In genomic region chr17:79343334-79343946, GRCm38 (mm10) we compare ENCODE assay signal across 17 mouse cellular contexts. TPM values are rescaled to one million over a fixed set of nuclear protein-coding genes. Genes with fewer than 3 reads are reported as not detected.
DNase-seq lines count a peak whose midpoint lies in the region; ATAC-seq and TF ChIP-seq lines count a peak whose summit lies in the region.
"Had no signal": no experiment of that assay in that cellular context is flagged by ENCODE, and none has a peak within 500 bp of the region (broad histone marks: within the 10 kb centered on the region; RNA-seq: fewer than 3 reads in every experiment).

No protein-coding gene starts in this region.

- WGBS in heart, embryonic 12.5 days, result 50% methylated on average over 5 of the region's 5 CpGs
- WGBS in limb, embryonic 11.5 days, result 51% methylated on average over 5 of the region's 5 CpGs
- 57% methylated on average over 5 of the region's 5 CpGs for WGBS in liver, postnatal 0 days (ENCODE audit: insufficient replicate concordance)

- no peak overlapping the region for H3K9ac ChIP-seq in heart, embryonic 12.5 days
- no peak overlapping the region for H3K9ac ChIP-seq in limb, embryonic 11.5 days (ENCODE audit: low read length)
- no peak overlapping the region for H3K9ac ChIP-seq in liver, postnatal 0 days (replicated peaks)
- H3K9ac ChIP-seq: forebrain, embryonic 13.5 days; hindbrain, embryonic 12.5 days; lung, embryonic 14.5 days; neural tube, embryonic 12.5 days had no signal

- H3K4me3 ChIP-seq in heart, embryonic 12.5 days, result no peak overlapping the region
- no peak overlapping the region for H3K4me3 ChIP-seq in brown adipose tissue, adult 24 weeks (ENCODE audit: insufficient read depth, low read depth, low read length)
- H3K4me3 ChIP-seq in limb, embryonic 11.5 days (ENCODE audit: low read depth, low read length), result no peak overlapping the region
- peak overlapping the region; percentile 11; the same call in 1 of the 2 replicates for H3K4me3 ChIP-seq in liver, postnatal 0 days (ENCODE audit: low read depth, low read length)
- H3K4me3 ChIP-seq: forebrain, embryonic 13.5 days; hindbrain, embryonic 12.5 days; left cerebral cortex, adult 2 months; neural tube, embryonic 12.5 days had no signal

- H3K9me3 ChIP-seq in heart, embryonic 12.5 days (replicated peaks), result no peaks in the 10 kb centered on the region
- no peaks in the 10 kb centered on the region for H3K9me3 ChIP-seq in limb, embryonic 11.5 days (ENCODE audit: control insufficient read depth, low read length)
- H3K9me3 ChIP-seq in liver, postnatal 0 days (ENCODE audit: low read length), result no peaks in the 10 kb centered on the region
- H3K9me3 ChIP-seq: forebrain, embryonic 13.5 days; hindbrain, embryonic 12.5 days; neural tube, embryonic 12.5 days had no signal

- 0 out of 2 replicates have a peak, but pooled peaks have one; percentile 26 for ATAC-seq in heart, embryonic 12.5 days (ENCODE audit: insufficient number of reproducible peaks, low FRiP score)
- peak; percentile 37; the same call in 1 of the 2 replicates for ATAC-seq in limb, embryonic 11.5 days (ENCODE audit: insufficient number of reproducible peaks, low FRiP score, low TSS enrichment, low read depth)
- ATAC-seq in liver, postnatal 0 days, result no peak
- ATAC-seq: CD4-positive, CD25-positive, alpha-beta regulatory T cell, adult 4 months; forebrain, embryonic 13.5 days; intestine, postnatal 0 days had no signal

- TF ChIP-seq EP300 in liver, postnatal 0 days (IDR thresholded peaks at IDR 0.05; ENCODE audit: low read depth), result peak; percentile 55

- TF ChIP-seq CTCF in liver, postnatal 0 days (IDR thresholded peaks at IDR 0.05; ENCODE audit: low read depth), result no peak

- H3K27me3 ChIP-seq in heart, embryonic 12.5 days (replicated peaks), result no peaks in the 10 kb centered on the region
- no peaks in the 10 kb centered on the region for H3K27me3 ChIP-seq in limb, embryonic 11.5 days (ENCODE audit: control insufficient read depth, insufficient read depth, low read length)
- no peaks in the 10 kb centered on the region for H3K27me3 ChIP-seq in liver, postnatal 0 days (ENCODE audit: insufficient read depth, low read length)
- H3K27me3 ChIP-seq: forebrain, embryonic 13.5 days; hindbrain, embryonic 12.5 days; neural tube, embryonic 12.5 days had no signal

- H3K4me1 ChIP-seq in heart, embryonic 12.5 days (replicated peaks), result peaks cover 66% of the 10 kb centered on the region
- peaks cover 39% of the 10 kb centered on the region for H3K4me1 ChIP-seq in brown adipose tissue, adult 24 weeks (ENCODE audit: control insufficient read depth, insufficient read depth, insufficient read length, low read length)
- H3K4me1 ChIP-seq in limb, embryonic 11.5 days (ENCODE audit: control insufficient read depth, insufficient read depth, low read length), result peaks cover 2% of the 10 kb centered on the region; the same call in 1 of the 2 replicates
- H3K4me1 ChIP-seq in liver, postnatal 0 days (ENCODE audit: insufficient read depth), result peaks cover 28% of the 10 kb centered on the region
- H3K4me1 ChIP-seq: hindbrain, embryonic 12.5 days had no signal

- peak overlapping the region; percentile 7; the same call in 1 of the 2 replicates for H3K4me2 ChIP-seq in heart, embryonic 12.5 days
- H3K4me2 ChIP-seq in limb, embryonic 11.5 days (ENCODE audit: low read depth, severe bottlenecking), result no peak overlapping the region
- peak overlapping the region; percentile 55 for H3K4me2 ChIP-seq in liver, postnatal 0 days (ENCODE audit: low read depth, low read length)
- H3K4me2 ChIP-seq: forebrain, embryonic 13.5 days; hindbrain, embryonic 12.5 days; lung, embryonic 14.5 days; neural tube, embryonic 12.5 days had no signal

- no peak overlapping the region for H3K27ac ChIP-seq in heart, embryonic 12.5 days (ENCODE audit: poor library complexity, severe bottlenecking)
- peak overlapping the region; percentile 12; the same call in 1 of the 2 replicates for H3K27ac ChIP-seq in brown adipose tissue, adult 24 weeks (replicated peaks; ENCODE audit: low read depth, low read length)
- peak overlapping the region; percentile 31; the same call in 1 of the 2 replicates for H3K27ac ChIP-seq in limb, embryonic 11.5 days (replicated peaks; ENCODE audit: low read depth, low read length)
- no peak overlapping the region for H3K27ac ChIP-seq in liver, postnatal 0 days (ENCODE audit: low read depth)
- H3K27ac ChIP-seq: forebrain, embryonic 13.5 days; hindbrain, embryonic 12.5 days; left cerebral cortex, adult 2 months; neural tube, embryonic 12.5 days had no signal

- DNase-seq in heart, adult 9 months (ENCODE audit: low spot score in 2 of 2), result no peak
- no peak for DNase-seq in limb, embryonic 11.5 days (ENCODE audit: low spot score)
- no peak for DNase-seq in liver, postnatal 0 days
- no peak for DNase-seq in adrenal gland, adult 2 months
- no peak for DNase-seq in testis, postnatal 10 days (ENCODE audit: low spot score)
- DNase-seq: cerebellum, postnatal 10 days; kidney, postnatal 36 days; lung, embryonic 14.5 days; thymus, postnatal 14 days had no signal

- H3K36me3 ChIP-seq in heart, embryonic 12.5 days, result peaks cover 10% of the 10 kb centered on the region
- no peaks in the 10 kb centered on the region for H3K36me3 ChIP-seq in limb, embryonic 11.5 days (ENCODE audit: control insufficient read depth, insufficient read depth, low read length)
- peaks cover 36% of the 10 kb centered on the region for H3K36me3 ChIP-seq in liver, postnatal 0 days (replicated peaks; ENCODE audit: insufficient read depth, low read length)
- H3K36me3 ChIP-seq: neural tube, embryonic 12.5 days had no signal

RNA-seq across cellular contexts. Expression of gene Cdc42ep3, which starts 11.5 kb away (rescaled TPM):
- 41.3 and 42.8 TPM in 2 replicates for polyA plus RNA-seq in heart, embryonic 12.5 days (2016; fragmentation: Nextera tagmentation; extraction: Ambion mirVana)
- 4.9 and 5.5 TPM in 2 replicates for polyA plus RNA-seq in brown adipose tissue, adult 24 weeks (2012; ENCODE audit: insufficient read depth, insufficient read length, missing spikeins)
- 62.0 and 63.2 TPM in 2 replicates for polyA plus RNA-seq in limb, embryonic 11.5 days (2014; fragmentation: Nextera tagmentation; extraction: Ambion mirVana)
- polyA plus RNA-seq in liver, postnatal 0 days (2015; fragmentation: Nextera tagmentation; extraction: Ambion mirVana), result 32.7 and 32.9 TPM in 2 replicates
- total RNA-seq in adrenal gland, adult 2 months (2021), result 10 to 100 TPM in 1 of 2 experiments, 1 to 10 TPM in 1; 6.9 to 11.9 TPM
- polyA plus RNA-seq in adrenal gland, adult 2 months (2012; rRNA removed), result 3.9 and 4.9 TPM in 2 replicates

Comparison
In these comparisons a context has a peak if more than half of its experiments do, and no peak if none do; other contexts are left out.
1. H3K27ac ChIP-seq: peak in brown adipose tissue, adult 24 weeks (single experiment) and limb, embryonic 11.5 days (single experiment); none in heart, embryonic 12.5 days (single experiment) and liver, postnatal 0 days (single experiment).